Mouse (Mus musculus) cerebellum, postnatal 25 days (tissue): Measurements from ENCODE around the gene Foxa3.

Experiments
- DNase-seq, 2 experiments: peaks; one replicate each; pipeline ENCODE4 v3.0.0; 2021; ENCODE audit warnings: mixed read lengths in 2 of 2

The Foxa3 gene

DNA sequence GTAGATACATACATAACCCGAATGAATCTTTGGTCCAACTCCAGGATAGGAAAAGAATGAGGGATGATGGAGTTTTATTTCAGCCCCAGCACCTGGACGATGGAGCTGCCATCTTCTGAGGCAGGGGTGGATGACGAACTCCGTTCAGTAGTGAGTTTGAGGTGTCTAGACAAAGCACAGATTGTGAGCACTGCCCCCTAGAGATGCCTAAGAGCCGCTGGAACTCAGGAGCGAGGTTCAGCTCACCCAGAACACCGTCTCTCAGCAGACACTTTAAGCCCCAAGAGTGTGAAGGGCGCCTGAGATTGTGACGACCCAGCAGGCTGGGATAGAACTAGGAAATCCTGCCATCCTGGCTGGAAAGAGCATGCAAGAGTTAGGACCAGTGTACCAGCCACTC is 24.5 kb downstream of the Foxa3 start:
- no peak for DNase-seq

DNA sequence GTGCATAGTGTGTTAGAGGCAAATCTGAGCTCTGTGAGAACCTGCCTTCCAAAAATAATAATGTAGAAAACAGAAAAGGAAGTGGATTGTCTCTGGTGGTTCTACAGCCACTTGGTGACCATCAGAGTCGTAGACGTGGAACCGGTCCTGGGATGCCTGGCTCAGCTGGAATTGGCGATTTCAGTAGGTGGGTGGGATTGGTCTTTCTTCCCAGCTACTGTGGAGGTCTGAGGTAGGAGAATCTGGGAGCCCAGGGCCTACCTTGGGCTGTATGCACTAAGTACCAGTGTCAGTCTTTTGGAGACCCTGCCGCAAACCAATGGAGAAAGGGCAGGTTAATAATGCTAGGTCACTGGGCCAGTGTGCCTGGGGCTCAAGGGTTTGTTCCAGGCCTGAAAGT is 30.3 kb downstream of the Foxa3 start:
- no peak for DNase-seq

DNA sequence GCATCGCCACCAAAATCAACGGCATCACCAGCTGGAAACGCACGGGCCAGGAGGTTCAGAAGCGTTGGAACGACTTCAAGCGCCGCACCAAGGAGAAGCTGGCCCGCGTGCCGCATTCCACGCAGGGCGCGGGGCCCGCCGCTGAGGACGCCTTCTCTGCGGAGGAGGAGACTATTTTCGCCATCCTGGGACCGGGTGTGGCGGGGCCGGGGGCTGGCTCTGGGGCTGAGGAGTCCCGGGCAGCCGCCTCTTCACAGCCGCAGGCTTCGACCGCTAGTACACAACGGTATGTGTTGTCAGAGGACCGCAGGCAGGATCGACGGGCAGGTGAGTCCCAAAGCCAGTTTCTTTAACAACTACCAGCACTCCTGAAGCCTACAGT is 31.1 kb downstream of the Foxa3 start:
- peak; percentile 64 to 74 for DNase-seq

DNA sequence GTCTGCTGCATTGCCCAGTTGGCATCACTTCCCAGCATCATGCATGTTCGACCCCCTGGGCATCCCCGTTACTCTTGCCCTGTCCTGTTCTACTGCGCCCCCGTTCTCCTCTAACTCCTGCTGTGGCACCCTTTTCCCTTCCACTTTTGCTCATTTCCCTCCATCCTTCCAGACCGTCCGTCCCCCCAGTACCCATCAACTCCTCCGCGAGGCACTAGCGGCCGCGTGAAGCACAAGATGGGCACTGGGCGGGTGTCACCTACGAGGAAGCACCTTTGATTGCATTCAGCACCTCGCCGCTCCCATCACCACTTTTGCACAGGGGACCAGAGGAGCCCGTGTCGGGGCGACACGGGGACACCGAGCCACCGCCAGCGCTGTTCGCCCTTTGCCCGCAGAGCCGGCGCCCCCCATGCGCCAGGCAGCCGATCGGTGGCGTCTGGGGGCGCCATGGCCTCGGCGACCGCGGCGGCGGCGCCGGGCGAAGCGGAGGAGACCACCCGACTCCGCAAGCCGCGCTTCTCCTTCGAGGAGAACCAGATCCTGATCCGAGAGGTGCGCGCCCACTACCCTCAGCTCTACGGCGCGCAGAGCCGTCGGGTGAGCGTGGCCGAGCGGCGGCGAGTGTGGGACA is 31.6 kb downstream of the Foxa3 start:
- peak; percentile 67 for DNase-seq

DNA sequence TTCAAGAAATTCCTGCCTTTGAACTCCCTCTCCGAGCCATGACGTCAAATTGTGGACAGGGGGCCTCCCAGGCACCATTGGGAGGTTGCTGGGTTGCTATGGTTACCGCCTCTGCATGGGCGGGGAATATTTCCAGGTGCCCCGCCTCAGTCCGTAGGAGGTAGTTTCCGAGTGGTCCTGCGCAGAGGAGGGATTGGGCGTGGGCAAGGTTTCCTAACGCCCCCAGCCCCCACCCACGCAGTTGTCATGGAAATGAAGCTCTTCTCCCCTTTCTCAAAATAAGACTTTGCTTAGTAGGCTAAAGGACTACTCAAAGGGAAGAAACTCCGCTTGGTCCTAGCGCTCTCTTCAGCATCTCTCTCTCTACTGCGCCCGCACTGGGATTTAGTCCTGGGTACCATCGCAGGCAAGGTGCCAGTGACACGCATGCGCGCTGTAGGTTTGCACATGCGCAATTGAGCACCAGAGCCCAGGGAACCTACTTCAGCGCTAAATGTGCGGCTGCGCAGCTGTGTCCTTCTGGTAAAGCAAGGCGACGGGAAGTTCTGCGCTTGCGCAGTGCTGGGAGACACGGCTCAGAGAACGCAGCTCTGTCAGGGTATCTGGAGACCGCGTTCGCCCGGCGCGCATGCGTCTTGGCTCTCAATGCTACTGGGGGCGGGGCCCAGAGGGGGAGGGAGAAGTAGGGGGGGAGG is 32.6 kb downstream of the Foxa3 start, which contains the start of gene Mypop:
Gene Mypop (plus strand): TSS at position 645 of the 695 bp plus-strand sequence.
- peak; percentile 100 for DNase-seq

DNA sequence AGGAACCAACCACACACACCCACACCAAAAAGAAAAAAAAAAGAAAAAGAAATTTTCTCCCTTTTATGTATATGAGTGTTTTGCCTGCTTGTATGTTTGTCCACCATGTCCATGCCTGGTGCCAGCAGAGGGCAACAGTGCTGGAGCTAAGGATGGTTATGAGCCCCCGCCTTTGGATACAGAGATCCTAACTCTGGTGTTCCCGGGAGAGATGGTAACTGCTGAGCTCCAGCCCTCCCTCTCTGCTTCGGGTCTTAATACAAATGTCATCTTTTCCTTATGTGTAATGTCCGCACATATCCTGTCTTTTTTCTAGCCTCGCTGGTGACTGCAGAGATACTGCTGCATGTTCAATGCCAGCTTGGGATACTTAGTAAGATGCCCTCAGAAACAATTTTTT is 33.3 kb downstream of the Foxa3 start:
- peak; percentile 62 to 77 for DNase-seq

DNA sequence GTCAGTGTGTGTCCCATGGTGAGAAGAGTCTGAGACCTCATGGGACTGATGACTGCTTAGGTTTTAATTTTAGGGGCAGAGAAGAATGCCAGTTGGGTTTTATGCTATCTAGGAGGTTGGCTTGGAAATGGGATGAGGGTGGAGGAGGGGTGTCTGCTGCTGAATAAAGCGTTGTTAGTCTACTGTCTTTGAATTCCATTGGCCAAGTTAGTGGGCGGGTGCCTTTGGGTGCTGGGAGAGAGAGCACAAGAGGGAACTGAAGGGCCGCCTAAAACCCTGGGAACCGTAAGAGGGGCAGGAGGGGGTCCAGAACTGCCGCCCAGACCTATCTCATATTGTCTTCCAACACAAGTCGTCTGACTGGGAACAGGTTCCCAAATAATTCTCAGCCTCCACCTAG is 34.6 kb downstream of the Foxa3 start:
- DNase-seq, result no peak

DNA sequence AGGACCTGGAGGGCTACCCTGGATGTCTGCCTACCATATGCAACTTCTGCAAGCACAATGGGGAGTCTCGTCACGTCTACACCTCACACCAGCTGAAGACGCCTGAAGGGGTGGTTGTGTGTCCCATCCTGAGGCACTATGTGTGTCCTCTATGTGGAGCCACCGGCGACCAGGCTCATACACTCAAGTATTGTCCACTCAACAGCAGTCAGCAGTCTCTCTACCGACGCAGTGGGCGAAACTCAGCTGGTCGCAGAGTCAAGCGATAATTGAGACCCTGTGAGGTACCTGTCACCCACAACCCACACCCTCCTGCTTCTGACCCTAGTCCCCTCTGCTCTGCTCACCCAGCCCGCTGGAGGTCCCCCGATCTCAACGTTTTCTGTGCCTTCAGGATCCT is 35.6 kb downstream of the Foxa3 start:
- no peak for DNase-seq

DNA sequence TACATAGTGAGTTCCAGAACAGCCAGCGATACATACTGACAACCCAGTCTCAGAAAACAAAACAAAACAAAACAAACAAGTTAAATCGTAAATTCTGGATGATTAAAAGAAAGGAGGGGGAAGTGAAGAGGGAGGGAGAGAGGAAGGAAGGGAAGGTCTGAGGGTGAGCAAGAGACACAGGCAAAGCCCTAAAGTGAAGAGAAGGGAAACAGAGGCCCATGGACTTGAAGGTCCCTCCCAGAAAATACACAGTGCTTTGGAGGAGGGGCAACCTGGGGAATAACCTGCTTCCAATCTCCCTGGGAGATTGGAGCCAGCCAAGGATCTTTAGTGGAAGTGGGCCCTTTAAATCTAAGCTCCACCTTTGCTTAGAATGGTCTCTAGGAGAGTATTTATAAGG is 36.2 kb downstream of the Foxa3 start, which contains the start of gene Nanos2:
Gene Nanos2 (plus strand): TSS at position 301 of the 400 bp plus-strand sequence.
- no peak for DNase-seq

DNA sequence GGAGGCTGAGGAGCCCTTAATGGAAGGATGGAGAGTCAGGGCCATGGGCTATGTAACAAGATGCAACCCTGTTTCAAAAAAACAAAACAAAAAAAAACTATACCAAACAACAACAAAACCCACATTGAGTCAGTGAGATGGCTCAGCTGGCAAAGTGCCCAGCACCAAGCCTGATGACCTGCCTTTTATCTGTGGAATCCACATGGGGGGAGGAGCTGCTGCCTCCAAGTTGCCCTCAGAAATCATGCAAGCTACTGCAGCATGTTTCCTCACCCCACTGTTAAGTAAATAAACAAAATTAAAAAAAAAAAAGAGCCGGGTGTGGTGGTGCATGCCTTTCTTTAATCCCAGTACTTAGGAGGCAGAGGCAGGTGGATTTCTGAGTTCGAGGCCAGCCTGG is 36.8 kb downstream of the Foxa3 start:
- DNase-seq, result no peak

DNA sequence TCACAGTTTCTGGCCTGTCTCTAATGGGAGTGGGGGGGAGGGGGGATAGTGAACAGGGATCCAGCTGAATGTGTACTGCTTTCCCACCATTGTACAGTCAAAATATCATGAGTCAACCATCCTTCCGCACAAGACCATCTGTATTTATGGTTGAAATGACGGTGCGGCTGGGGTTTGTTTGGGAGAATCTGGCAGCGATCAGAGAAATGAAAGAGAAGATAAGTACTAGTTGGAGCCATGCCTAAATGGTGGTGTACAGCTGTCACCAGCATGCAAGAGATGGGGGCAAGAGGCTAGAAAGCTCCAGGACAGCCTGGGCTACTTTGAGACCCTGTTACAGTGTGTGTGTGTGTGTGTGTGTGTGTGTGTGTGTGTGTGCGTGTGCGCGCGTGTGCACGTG is 45.0 kb downstream of the Foxa3 start:
- no peak for DNase-seq

DNA sequence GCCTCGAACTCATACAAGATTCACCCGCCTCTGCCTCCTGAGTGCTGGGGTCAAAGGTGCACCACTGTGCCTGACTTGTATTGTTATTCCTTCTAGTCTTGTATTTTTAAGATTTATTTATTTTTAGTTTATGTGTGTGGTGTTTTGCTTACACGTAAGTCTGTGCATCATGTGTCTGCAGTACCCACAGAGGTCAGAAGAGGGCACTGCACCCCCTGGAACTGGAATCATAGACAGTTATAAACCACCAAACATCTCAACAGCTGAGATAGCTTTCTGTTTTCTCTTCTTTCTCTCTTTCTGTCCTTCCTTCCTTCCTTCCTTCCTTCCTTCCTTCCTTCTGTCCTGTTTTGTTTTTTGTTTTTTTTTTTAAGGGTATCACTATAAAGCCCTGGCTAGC is 52.4 kb downstream of the Foxa3 start:
- DNase-seq, result no peak

DNA sequence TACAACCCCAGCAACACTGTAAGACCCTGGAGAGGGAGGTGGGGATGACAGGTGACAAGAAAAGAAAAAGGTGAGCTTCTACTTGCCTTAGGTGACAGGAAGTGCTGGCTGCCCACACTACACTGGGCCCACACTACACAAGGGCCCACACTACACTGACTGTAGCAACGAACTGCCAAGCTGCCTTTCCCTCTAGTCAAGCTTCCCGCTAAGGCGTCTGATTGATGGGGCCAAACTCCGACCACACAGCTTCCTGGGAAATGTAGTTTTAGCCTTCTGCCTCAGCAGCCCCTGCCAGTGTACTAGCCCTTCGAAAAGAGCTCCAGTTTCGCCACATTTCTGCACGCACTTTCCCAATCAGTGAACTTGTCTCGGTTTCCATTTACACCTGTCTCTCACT is 55.7 kb downstream of the Foxa3 start:
- DNase-seq, result no peak

DNA sequence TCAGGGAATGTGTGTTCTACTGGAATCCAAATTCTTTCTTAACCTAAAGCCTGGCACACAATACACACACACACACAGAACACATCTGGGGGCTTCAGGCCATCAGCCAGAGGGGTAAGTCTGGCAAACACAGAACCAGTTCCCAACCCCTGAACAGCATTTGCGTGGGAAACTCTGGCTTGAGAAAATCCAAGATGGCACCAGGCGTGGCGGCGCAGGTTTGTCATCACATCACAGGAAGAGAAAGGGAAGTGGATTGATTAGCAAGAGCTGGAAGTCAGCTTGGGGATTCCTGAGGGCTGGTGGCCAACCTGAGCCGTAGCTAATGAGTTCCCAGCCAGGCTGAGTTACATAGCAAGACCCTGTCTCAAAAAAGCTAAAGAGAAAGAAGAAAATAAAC is 58.0 kb downstream of the Foxa3 start:
- DNase-seq, result no peak

DNA sequence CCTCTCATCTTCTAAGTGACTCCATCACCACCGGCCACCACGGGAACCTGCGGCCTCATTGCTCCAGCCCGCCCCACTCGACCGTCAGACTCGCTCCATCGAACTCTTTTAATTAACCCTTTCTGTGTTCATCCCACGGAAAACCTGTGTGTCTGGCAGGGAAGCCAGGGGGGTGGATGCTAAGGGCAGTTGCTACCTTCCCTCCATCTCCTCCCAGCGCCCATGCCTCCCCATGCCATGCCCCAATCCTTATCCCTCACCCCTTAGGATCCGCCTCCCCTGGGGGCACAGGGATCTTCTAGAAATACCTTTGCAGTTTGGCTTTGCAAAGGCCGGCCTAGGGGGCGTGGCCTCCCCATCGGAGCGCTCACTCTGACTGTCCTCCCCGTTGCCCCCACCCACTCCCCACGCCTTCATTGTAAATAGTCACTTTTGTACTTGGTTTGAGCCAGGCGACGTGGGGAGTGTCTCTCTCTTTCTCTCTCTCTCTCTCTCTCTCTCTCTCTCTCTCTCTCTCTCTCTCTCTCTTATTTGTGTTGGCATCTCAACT is 60.0 kb downstream of the Foxa3 start:
- no peak for DNase-seq
